Mouse (Mus musculus) ES-CJ7 (cell line): ENCODE results near the gene Gm960.

ENCODE experiments used
- DNase-seq: peaks from one replicate; pipeline ENCODE4 v3.0.0; 2011; ENCODE audit warnings: low read depth, low spot score

Gene Gm960

GRCm38 (mm10) chr19:4698205-4698677 lies at the start of gene Gm960:
TSS of gene Gm960 (minus strand) at chr19:4698668.
- DNase-seq, result peak; percentile 69

GRCm38 (mm10) chr19:4747631-4748312 lies 49.3 kb upstream of the Gm960 start:
- no peak for DNase-seq

- no peak for DNase-seq
These were observed 48.1 kb upstream of the Gm960 start for GRCm38 (mm10) chr19:4746611-4747010.

- no peak for DNase-seq
These were observed 47.2 kb upstream of the Gm960 start for GRCm38 (mm10) chr19:4745681-4746080.

GRCm38 (mm10) chr19:4745057-4745456 lies 46.6 kb upstream of the Gm960 start:
- no peak for DNase-seq

GRCm38 (mm10) chr19:4744026-4744425 lies 45.6 kb upstream of the Gm960 start:
- DNase-seq, result no peak

GRCm38 (mm10) chr19:4743524-4743923 lies 45.1 kb upstream of the Gm960 start:
- DNase-seq, result peak; percentile 33

- no peak for DNase-seq
These were observed 43.8 kb upstream of the Gm960 start for GRCm38 (mm10) chr19:4742229-4742628.

- no peak for DNase-seq
These were observed 43.0 kb upstream of the Gm960 start for GRCm38 (mm10) chr19:4741482-4741881.

GRCm38 (mm10) chr19:4739762-4740161 lies 41.3 kb upstream of the Gm960 start:
- DNase-seq, result no peak

- no peak for DNase-seq
These were observed 40.6 kb upstream of the Gm960 start for GRCm38 (mm10) chr19:4739053-4739452.

- DNase-seq, result peak; percentile 23
These were observed 39.4 kb upstream of the Gm960 start for GRCm38 (mm10) chr19:4737866-4738265.

- no peak for DNase-seq
These were observed 34.6 kb upstream of the Gm960 start for GRCm38 (mm10) chr19:4733052-4733451.

GRCm38 (mm10) chr19:4729186-4729585 lies 30.7 kb upstream of the Gm960 start:
- no peak for DNase-seq

GRCm38 (mm10) chr19:4720671-4721244 lies 22.3 kb upstream of the Gm960 start:
- DNase-seq, result peak; percentile 30

- no peak for DNase-seq
These were observed 21.6 kb upstream of the Gm960 start for GRCm38 (mm10) chr19:4720112-4720511.

GRCm38 (mm10) chr19:4719351-4719764 lies 20.9 kb upstream of the Gm960 start:
- DNase-seq, result no peak

GRCm38 (mm10) chr19:4718716-4719115 lies 20.2 kb upstream of the Gm960 start:
- DNase-seq, result no peak

GRCm38 (mm10) chr19:4717281-4717680 lies 18.8 kb upstream of the Gm960 start:
- DNase-seq, result no peak

GRCm38 (mm10) chr19:4716756-4717155 lies 18.3 kb upstream of the Gm960 start:
- DNase-seq, result no peak

- DNase-seq, result no peak
These were observed 15.4 kb upstream of the Gm960 start for GRCm38 (mm10) chr19:4713886-4714285.

- DNase-seq, result no peak
These were observed 14.5 kb upstream of the Gm960 start for GRCm38 (mm10) chr19:4712781-4713526.
